Mouse (Mus musculus) cerebellum, adult (tissue): ENCODE measurements at regions not wholly inside any gene's neighbourhood (a gene's known extent, or its start where the extent isn't known, plus 50 kb on each side); places are given as distances from the start of the nearest gene placed in this dataset.

ENCODE experiments used
- ATAC-seq: cut with Nextera tagmentation; 2 replicates; pipeline ENCODE4 v1.9.2; 2017; ENCODE audit warnings: mild to moderate bottlenecking, moderate library complexity, mixed read lengths; ENCODE audit not compliant: insufficient number of reproducible peaks, low FRiP score, low TSS enrichment

- ATAC-seq: no peak
These were observed 385.3 kb upstream of the Tnc start for GRCm38 (mm10) chr4:64432097-64432496.

- no peak for ATAC-seq
These were observed 391.2 kb upstream of the Tnc start for GRCm38 (mm10) chr4:64437744-64438594.

GRCm38 (mm10) chr4:64451442-64451841 is 404.6 kb upstream of the Tnc start:
- no peak for ATAC-seq

GRCm38 (mm10) chr4:64451946-64452345 is 405.1 kb upstream of the Tnc start:
- ATAC-seq: no peak

- peak; percentile 80 for ATAC-seq
These were observed 445.6 kb upstream of the Tnc start for GRCm38 (mm10) chr4:64492260-64492962.

- ATAC-seq: peak; percentile 80
These were observed 450.9 kb upstream of the Tnc start for GRCm38 (mm10) chr4:64497759-64498158.

GRCm38 (mm10) chr4:64500635-64501395 is 454.0 kb upstream of the Tnc start:
- no peak for ATAC-seq

- no peak for ATAC-seq
These were observed 475.1 kb upstream of the Tnc start for GRCm38 (mm10) chr4:64521883-64522282.

GRCm38 (mm10) chr4:64527724-64528332 is 481.0 kb upstream of the Tnc start:
- no peak for ATAC-seq

GRCm38 (mm10) chr4:64530585-64530984 is 483.8 kb upstream of the Tnc start:
- 0 out of 2 replicates have a peak, but pooled peaks have one; percentile 56 for ATAC-seq

GRCm38 (mm10) chr4:64533019-64533418 is 486.2 kb upstream of the Tnc start:
- 0 out of 2 replicates have a peak, but pooled peaks have one; percentile 52 for ATAC-seq

GRCm38 (mm10) chr4:64535554-64536253 is 488.9 kb upstream of the Tnc start:
- ATAC-seq: no peak

- no peak for ATAC-seq
These were observed 491.2 kb upstream of the Tnc start for GRCm38 (mm10) chr4:64538009-64538408.

- no peak for ATAC-seq
These were observed 497.9 kb upstream of the Tnc start for GRCm38 (mm10) chr4:64544576-64545185.

GRCm38 (mm10) chr4:64546386-64546785 is 499.6 kb upstream of the Tnc start:
- ATAC-seq: peak; percentile 45; the same call in 1 of the 2 replicates

GRCm38 (mm10) chr4:64562511-64562910 is 515.7 kb upstream of the Tnc start:
- no peak for ATAC-seq

GRCm38 (mm10) chr4:64563996-64564395 is 517.2 kb upstream of the Tnc start:
- no peak for ATAC-seq

GRCm38 (mm10) chr4:64570666-64571065 is 523.9 kb upstream of the Tnc start:
- ATAC-seq: no peak

GRCm38 (mm10) chr4:64575901-64576300 is 529.1 kb upstream of the Tnc start:
- no peak for ATAC-seq
